Mouse (Mus musculus) midbrain, embryonic 16.5 days (tissue): Measurements from ENCODE around the gene Prss12. TPM values are rescaled to one million over a fixed set of nuclear protein-coding genes. Genes with fewer than 3 reads are reported as not detected.

Experiments used
- ATAC-seq: fragments of 200-750 bp; cut with Nextera tagmentation; 2 replicates; pipeline ENCODE4 v1.8.0; 2017; ENCODE audit warnings: moderate TSS enrichment
- H3K27ac ChIP-seq: fragments of 300-500 bp; sonication (generic); 2 replicates; pipeline ENCODE4 v1.5.1; 2014; ENCODE audit warnings: mild to moderate bottlenecking, low read length, mixed read lengths
- H3K27me3 ChIP-seq: fragments of 300-500 bp; sonication (generic); 2 replicates; pipeline ENCODE4 v1.6.1; 2014; ENCODE audit warnings: low read depth, low read length, mixed read lengths; ENCODE audit not compliant: control insufficient read depth, insufficient read depth
- H3K36me3 ChIP-seq: fragments of 300-500 bp; sonication (generic); 2 replicates; pipeline ENCODE4 v1.6.1; 2014; ENCODE audit warnings: mild to moderate bottlenecking, low read length, moderate library complexity, mixed read lengths; ENCODE audit not compliant: control insufficient read depth, insufficient read depth
- H3K4me1 ChIP-seq: fragments of 300-500 bp; sonication (generic); 2 replicates; pipeline ENCODE4 v1.6.1; 2014; ENCODE audit warnings: mild to moderate bottlenecking, low read length, mixed read lengths; ENCODE audit not compliant: control insufficient read depth, insufficient read depth
- H3K4me2 ChIP-seq: fragments of 300-500 bp; sonication (generic); 2 replicates; pipeline ENCODE4 v1.6.1; 2014; ENCODE audit warnings: mild to moderate bottlenecking, low read length, mixed read lengths
- H3K4me3 ChIP-seq: fragments of 300-500 bp; sonication (generic); 2 replicates; pipeline ENCODE4 v1.5.1; 2014; ENCODE audit warnings: low read depth, mild to moderate bottlenecking, low read length, moderate library complexity, mixed read lengths
- H3K9ac ChIP-seq: fragments of 300-500 bp; sonication (generic); 2 replicates; pipeline ENCODE4 v1.6.1; 2014; ENCODE audit warnings: low read depth, low read length, mixed read lengths
- H3K9me3 ChIP-seq: fragments of 300-500 bp; sonication (generic); replicated peaks from 2 replicates; pipeline ENCODE4 v1.6.1; 2014; ENCODE audit warnings: mild to moderate bottlenecking, low read length, mixed read lengths; ENCODE audit not compliant: control insufficient read depth, poor library complexity, severe bottlenecking
- WGBS: fragments of 180-500 bp; shearing (Covaris S2); extraction: QIAGEN DNeasy Blood & Tissue Kit; methylation state at CpG from one replicate; pipeline ENCODE4 v1.1.7; 2014; 5-methylcytosine and 5-hydroxymethylcytosine counted together
- polyA plus RNA-seq: library from polyadenylated mRNA; unstranded; fragments of >200 nt; fragmentation: Nextera tagmentation; extraction: Ambion mirVana; gene quantifications from 2 replicates; pipeline ENCODE4 v1.2.1, GENCODE M21; 2015

Gene Prss12
- polyA plus RNA-seq: 11.5 and 13.8 TPM in 2 replicates

GRCm38 (mm10) chr3:123446708-123447537 is at the start of gene Prss12:
Gene Prss12 (plus strand): TSS chr3:123446913.
- Histone ChIP-seq H3K4me2 (peak within 1 kb of the TSS; percentile 100), H3K4me3 (peak within 1 kb of the TSS; percentile 91), H3K27ac (peak within 1 kb of the TSS; percentile 38; the same call in 1 of the 2 replicates), H3K9ac (peak within 1 kb of the TSS; percentile 83), H3K9me3 (0 out of 2 replicates have a peak, but pooled peaks cover 3% of the 10 kb centered on the region), H3K36me3 (no peaks in the 10 kb centered on the region), H3K4me1 (peaks cover 8% of the 10 kb centered on the region; the same call in 1 of the 2 replicates), H3K27me3 (no peaks in the 10 kb centered on the region)
- peak; percentile 91 for ATAC-seq
- under 1% methylated on average over 72 of the region's 84 CpGs for WGBS

GRCm38 (mm10) chr3:123397562-123398481 is 48.9 kb upstream of the Prss12 start:
- no peak overlapping the region for H3K9ac ChIP-seq
- no peak for ATAC-seq
- no peaks in the 10 kb centered on the region for H3K36me3 ChIP-seq
- WGBS: 87% methylated on average over 9 of the region's 9 CpGs
- H3K4me3 ChIP-seq: no peak overlapping the region
- no peaks in the 10 kb centered on the region for H3K9me3 ChIP-seq
- no peak overlapping the region for H3K27ac ChIP-seq
- no peaks in the 10 kb centered on the region for H3K4me1 ChIP-seq
- H3K4me2 ChIP-seq: no peak overlapping the region
- no peaks in the 10 kb centered on the region for H3K27me3 ChIP-seq

GRCm38 (mm10) chr3:123404945-123405344 is 41.8 kb upstream of the Prss12 start:
- no peak overlapping the region for H3K27ac ChIP-seq
- 89% methylated on average over 3 of the region's 3 CpGs for WGBS
- no peak overlapping the region for H3K9ac ChIP-seq
- no peaks in the 10 kb centered on the region for H3K9me3 ChIP-seq
- no peaks in the 10 kb centered on the region for H3K27me3 ChIP-seq
- H3K36me3 ChIP-seq: no peaks in the 10 kb centered on the region
- H3K4me1 ChIP-seq: no peaks in the 10 kb centered on the region
- no peak overlapping the region for H3K4me2 ChIP-seq
- no peak overlapping the region for H3K4me3 ChIP-seq
- ATAC-seq: no peak

GRCm38 (mm10) chr3:123411821-123412578 is 34.7 kb upstream of the Prss12 start:
- no peaks in the 10 kb centered on the region for H3K27me3 ChIP-seq
- H3K4me2 ChIP-seq: no peak overlapping the region
- WGBS: 79% methylated on average over 6 of the region's 6 CpGs
- H3K4me1 ChIP-seq: no peaks in the 10 kb centered on the region
- no peaks in the 10 kb centered on the region for H3K36me3 ChIP-seq
- no peaks in the 10 kb centered on the region for H3K9me3 ChIP-seq
- no peak overlapping the region for H3K4me3 ChIP-seq
- H3K9ac ChIP-seq: no peak overlapping the region
- ATAC-seq: no peak
- H3K27ac ChIP-seq: no peak overlapping the region

- WGBS: 18% methylated on average over 5 of the region's 5 CpGs
- H3K36me3 ChIP-seq: no peaks in the 10 kb centered on the region
- H3K27me3 ChIP-seq: no peaks in the 10 kb centered on the region
- H3K4me2 ChIP-seq: no peak overlapping the region
- no peak overlapping the region for H3K9ac ChIP-seq
- H3K4me3 ChIP-seq: no peak overlapping the region
- ATAC-seq: no peak
- H3K4me1 ChIP-seq: no peaks in the 10 kb centered on the region
- H3K27ac ChIP-seq: no peak overlapping the region
- H3K9me3 ChIP-seq: no peaks in the 10 kb centered on the region
Observed at GRCm38 (mm10) chr3:123413173-123413572, 33.5 kb upstream of the Prss12 start.

- Histone ChIP-seq H3K27me3 (no peaks in the 10 kb centered on the region), H3K4me1 (no peaks in the 10 kb centered on the region), H3K36me3 (no peaks in the 10 kb centered on the region), H3K4me3 (no peak overlapping the region), H3K9me3 (no peaks in the 10 kb centered on the region), H3K27ac (no peak overlapping the region), H3K4me2 (no peak overlapping the region), H3K9ac (no peak overlapping the region)
- no peak for ATAC-seq
- WGBS: 66% methylated on average over 2 of the region's 2 CpGs
Observed at GRCm38 (mm10) chr3:123425647-123426046, 21.1 kb upstream of the Prss12 start.

GRCm38 (mm10) chr3:123428005-123428404 is 18.7 kb upstream of the Prss12 start:
- Histone ChIP-seq H3K27me3 (no peaks in the 10 kb centered on the region), H3K4me1 (no peaks in the 10 kb centered on the region), H3K9me3 (no peaks in the 10 kb centered on the region), H3K4me3 (no peak overlapping the region), H3K36me3 (no peaks in the 10 kb centered on the region), H3K9ac (no peak overlapping the region), H3K4me2 (no peak overlapping the region), H3K27ac (no peak overlapping the region)
- 70% methylated on average over 4 of the region's 4 CpGs for WGBS
- no peak for ATAC-seq

- Histone ChIP-seq H3K4me3 (no peak overlapping the region), H3K4me1 (no peaks in the 10 kb centered on the region), H3K27me3 (no peaks in the 10 kb centered on the region), H3K27ac (no peak overlapping the region), H3K4me2 (no peak overlapping the region), H3K36me3 (no peaks in the 10 kb centered on the region), H3K9ac (no peak overlapping the region), H3K9me3 (no peaks in the 10 kb centered on the region)
- ATAC-seq: no peak
- WGBS: 87% methylated on average over 22 of the region's 22 CpGs
Observed at GRCm38 (mm10) chr3:123429597-123430458, 16.9 kb upstream of the Prss12 start.
